Mouse (Mus musculus) testis, adult 2 months (tissue): Measurements from ENCODE around the gene Tmem132d. TPM values are rescaled to one million over a fixed set of nuclear protein-coding genes. Genes with fewer than 3 reads are reported as not detected.

Experiments
- H3K27ac ChIP-seq: fragments of 200-500 bp; 2 replicates; pipeline ENCODE4 v1.5.1; 2012; ENCODE audit warnings: low read depth, low read length; ENCODE audit not compliant: control insufficient read depth, insufficient read depth
- H3K27me3 ChIP-seq: fragments of 200-500 bp; 2 replicates; pipeline ENCODE4 v1.6.1; 2012; ENCODE audit warnings: mild to moderate bottlenecking, low read length, moderate library complexity; ENCODE audit not compliant: control insufficient read depth, insufficient read depth
- H3K36me3 ChIP-seq: fragments of 200-500 bp; 2 replicates; pipeline ENCODE4 v1.6.1; 2012; ENCODE audit warnings: mild to moderate bottlenecking, low read length; ENCODE audit not compliant: control insufficient read depth, insufficient read depth
- H3K4me1 ChIP-seq: fragments of 200-500 bp; 2 replicates; pipeline ENCODE4 v1.6.1; 2012; ENCODE audit warnings: low read length; ENCODE audit not compliant: control insufficient read depth, insufficient read depth
- H3K4me3 ChIP-seq: fragments of 200-500 bp; 2 replicates; pipeline ENCODE4 v1.5.1; 2012; ENCODE audit warnings: low read depth, mild to moderate bottlenecking, low read length, moderate library complexity, mixed read lengths; ENCODE audit not compliant: control insufficient read depth
- CTCF ChIP-seq: fragments of 200-500 bp; IDR thresholded peaks from 2 replicates; pipeline ENCODE4 v1.5.1; 2012; ENCODE audit warnings: low read depth, mild to moderate bottlenecking, inconsistent platforms, low read length, moderate library complexity; ENCODE audit not compliant: control insufficient read depth, insufficient read depth, insufficient replicate concordance
- POLR2A ChIP-seq: fragments of 200-500 bp; IDR thresholded peaks from 2 replicates; pipeline ENCODE4 v1.6.1; 2012; ENCODE audit warnings: low read depth, mild to moderate bottlenecking, inconsistent platforms, low read length, moderate library complexity; ENCODE audit not compliant: control insufficient read depth
- polyA plus RNA-seq: library from polyadenylated mRNA; depleted of rRNA; stranded (reverse); fragments of >200 nt; gene quantifications from 2 replicates; pipeline ENCODE4 v1.2.3, GENCODE M21; 2012; rRNA removed

The Tmem132d gene
- 0.04 TPM in 2 replicates for polyA plus RNA-seq

DNA sequence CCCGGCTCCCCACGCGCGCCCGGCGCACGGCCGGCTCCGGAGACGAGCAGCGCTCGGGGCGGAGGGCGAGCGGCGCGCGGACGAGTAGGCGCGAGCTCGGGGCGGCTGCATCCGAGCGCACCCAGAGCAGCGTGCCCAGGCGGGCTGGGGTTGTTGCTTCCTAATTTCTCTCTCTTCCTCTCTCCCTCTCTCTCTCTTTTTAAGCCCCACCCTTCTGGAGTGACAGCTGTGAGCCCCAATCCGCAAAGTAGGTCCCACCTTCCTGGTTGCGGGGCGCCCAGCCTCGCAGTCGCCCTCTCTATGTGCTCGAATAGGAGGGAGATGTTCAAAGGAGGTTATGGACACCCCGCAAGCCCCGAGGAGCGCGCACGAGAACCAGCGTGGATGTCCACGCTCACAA lies at the start of gene Tmem132d:
Gene Tmem132d (minus strand): TSS at position 162 of the 400 bp plus-strand sequence.
- no peak for TF ChIP-seq POLR2A
- TF ChIP-seq CTCF = no peak
- Histone ChIP-seq H3K27ac (no peak within 1 kb of the TSS), H3K27me3 (no peaks in the 10 kb centered on the region; the same call in 1 of the 2 replicates), H3K36me3 (no peaks in the 10 kb centered on the region), H3K4me1 (peaks cover 11% of the 10 kb centered on the region), H3K4me3 (peak within 1 kb of the TSS; percentile 17; the same call in 1 of the 2 replicates)

- no peak overlapping the region for H3K27ac ChIP-seq
- no peak for TF ChIP-seq POLR2A
- peak; percentile 17; the same call in 1 of the 2 replicates for TF ChIP-seq CTCF
Observed at GRCm38 (mm10) chr5:128480816-128481215, 47.9 kb upstream of the Tmem132d start.

DNA sequence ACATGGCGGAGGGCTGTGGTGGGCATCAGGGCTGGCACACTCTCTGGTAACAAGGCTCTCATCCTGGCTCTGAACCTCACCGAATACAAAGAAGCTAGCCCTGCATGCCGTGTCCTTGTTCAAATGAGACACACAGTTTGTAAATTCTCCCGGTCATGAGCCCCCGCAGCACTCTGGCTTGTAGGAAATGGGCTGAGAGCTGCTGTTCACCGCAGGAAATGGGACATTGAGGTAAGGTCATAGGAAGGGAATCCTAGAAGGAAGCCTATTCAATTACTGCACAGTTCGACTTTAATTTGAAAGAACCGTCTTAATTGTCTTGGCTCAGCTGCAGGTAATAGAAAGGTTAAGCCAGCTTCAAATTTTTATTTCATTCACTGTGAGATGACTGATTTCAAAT lies 42.5 kb upstream of the Tmem132d start:
- H3K4me1 ChIP-seq = no peaks in the 10 kb centered on the region
- no peaks in the 10 kb centered on the region for H3K36me3 ChIP-seq
- H3K4me3 ChIP-seq = no peak overlapping the region
- no peak overlapping the region for H3K27ac ChIP-seq
- TF ChIP-seq CTCF = no peak
- TF ChIP-seq POLR2A = no peak
- H3K27me3 ChIP-seq = no peaks in the 10 kb centered on the region

More at GRCm38 (mm10) chr5:128480816-128481215, 47.9 kb upstream of the Tmem132d start:
- H3K27me3 ChIP-seq = peaks cover 3% of the 10 kb centered on the region
- peaks cover 6% of the 10 kb centered on the region for H3K4me1 ChIP-seq
- no peaks in the 10 kb centered on the region for H3K36me3 ChIP-seq
- H3K4me3 ChIP-seq = no peak overlapping the region

- Histone ChIP-seq H3K36me3 (no peaks in the 10 kb centered on the region), H3K27me3 (no peaks in the 10 kb centered on the region), H3K4me1 (no peaks in the 10 kb centered on the region; the same call in 1 of the 2 replicates), H3K27ac (no peak overlapping the region), H3K4me3 (no peak overlapping the region)
- TF ChIP-seq CTCF = no peak
- TF ChIP-seq POLR2A = no peak
Observed at GRCm38 (mm10) chr5:128469812-128470211, 36.9 kb upstream of the Tmem132d start.

DNA sequence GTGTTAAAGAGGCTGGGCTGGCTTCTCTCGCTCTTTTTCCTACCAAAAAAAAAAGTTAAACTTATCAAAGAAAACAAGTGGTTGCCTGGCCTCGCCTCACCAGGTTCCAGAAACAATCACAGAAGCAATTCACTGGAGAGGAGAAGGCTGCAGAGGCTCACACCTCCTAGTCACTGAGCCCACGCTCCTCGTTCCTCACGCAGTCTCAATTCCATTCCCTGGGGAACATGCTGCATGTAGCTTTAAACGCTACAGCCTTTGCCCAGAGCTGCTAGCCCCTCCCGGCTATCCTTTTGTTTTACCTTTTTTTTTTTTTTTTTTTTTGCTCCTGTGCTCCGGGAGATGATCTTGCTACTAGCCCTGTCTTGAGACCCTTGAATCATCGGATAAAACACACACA lies 31.6 kb upstream of the Tmem132d start:
- Histone ChIP-seq H3K4me1 (no peaks in the 10 kb centered on the region), H3K4me3 (no peak overlapping the region), H3K27ac (no peak overlapping the region), H3K36me3 (no peaks in the 10 kb centered on the region), H3K27me3 (no peaks in the 10 kb centered on the region)
- TF ChIP-seq POLR2A (no peak), CTCF (no peak)

DNA sequence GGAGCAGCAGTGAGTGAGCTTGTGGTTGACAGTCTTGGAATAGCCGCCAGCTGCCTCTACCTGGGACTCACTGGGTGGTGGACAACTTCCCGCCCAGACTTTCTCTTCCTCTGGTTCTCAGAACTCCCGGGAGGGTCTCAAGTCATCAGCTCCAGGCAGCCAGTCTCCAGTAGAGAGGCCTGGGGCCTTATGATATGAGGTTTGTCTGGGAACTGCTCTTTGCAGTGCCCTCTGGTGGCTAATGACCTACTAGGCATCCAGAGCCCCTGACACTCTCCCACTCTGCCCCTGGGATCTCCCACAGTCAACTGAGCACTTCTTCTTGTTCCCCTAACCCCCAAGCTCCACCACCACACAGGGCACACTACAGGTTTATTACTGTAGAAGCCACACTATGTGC lies 27.7 kb upstream of the Tmem132d start:
- no peaks in the 10 kb centered on the region for H3K27me3 ChIP-seq
- no peak overlapping the region for H3K27ac ChIP-seq
- H3K36me3 ChIP-seq = no peaks in the 10 kb centered on the region
- H3K4me1 ChIP-seq = peaks cover under 1% of the 10 kb centered on the region; the same call in 1 of the 2 replicates
- no peak overlapping the region for H3K4me3 ChIP-seq
- TF ChIP-seq POLR2A = no peak
- TF ChIP-seq CTCF = no peak

GRCm38 (mm10) chr5:128455732-128456131 lies 22.9 kb upstream of the Tmem132d start:
- TF ChIP-seq CTCF (no peak), POLR2A (no peak)
- Histone ChIP-seq H3K4me3 (no peak overlapping the region), H3K4me1 (peaks cover 2% of the 10 kb centered on the region; the same call in 1 of the 2 replicates), H3K27me3 (no peaks in the 10 kb centered on the region), H3K36me3 (no peaks in the 10 kb centered on the region), H3K27ac (no peak overlapping the region)
